Mouse (Mus musculus) MEL (cell line): Measurements from ENCODE around the gene Rnf141. TPM values are rescaled to one million over a fixed set of nuclear protein-coding genes. Genes with fewer than 3 reads are reported as not detected.

Experiments
- DNase-seq: peaks from one replicate; pipeline ENCODE4 v3.0.0; 2011; ENCODE audit warnings: low read depth, low spot score
- H3K27ac ChIP-seq: 2 replicates; pipeline ENCODE4 v1.5.1; 2012; ENCODE audit warnings: low read depth, mild to moderate bottlenecking, control low read depth, low read length, moderate library complexity; ENCODE audit not compliant: control insufficient read depth
- H3K27me3 ChIP-seq, 2 experiments: fragments of 150-350 bp in 1 of 2; sonication (generic) in 1 of 2; 2 replicates each; pipeline ENCODE4 v1.6.1; 2012; ENCODE audit warnings: low read length in 2 of 2, mild to moderate bottlenecking in 2 of 2, improper control_type of control experiment in 1 of 2, moderate library complexity in 1 of 2; ENCODE audit not compliant: insufficient read depth in 2 of 2, control insufficient read depth in 1 of 2
- H3K36me3 ChIP-seq, 2 experiments: 2 replicates each; pipeline ENCODE4 v1.6.1; 2012 to 2014; ENCODE audit warnings: low read length in 2 of 2, improper control_type of control experiment in 1 of 2, inconsistent platforms in 1 of 2, mild to moderate bottlenecking in 1 of 2; ENCODE audit not compliant: insufficient read depth in 2 of 2, control insufficient read depth in 1 of 2
- H3K4me1 ChIP-seq, 2 experiments: fragments of 150-350 bp in 1 of 2; sonication (generic) in 1 of 2; 2 replicates each; pipeline ENCODE4 v1.6.1; 2012; ENCODE audit warnings: low read length in 2 of 2, improper control_type of control experiment in 1 of 2, mild to moderate bottlenecking in 1 of 2; ENCODE audit not compliant: insufficient read depth in 2 of 2, control insufficient read depth in 1 of 2
- H3K4me3 ChIP-seq, 2 experiments: fragments of 150-350 bp in 1 of 2; sonication (generic) in 1 of 2; 2 replicates each; pipeline ENCODE4 v1.5.1; 2012; ENCODE audit warnings: low read depth in 2 of 2, low read length in 2 of 2, mild to moderate bottlenecking in 2 of 2, moderate library complexity in 2 of 2, control low read depth in 1 of 2, improper control_type of control experiment in 1 of 2; ENCODE audit not compliant: control insufficient read depth in 1 of 2, insufficient read depth in 1 of 2
- H3K79me2 ChIP-seq: 2 replicates; pipeline ENCODE4 v1.6.1; 2012; ENCODE audit warnings: mild to moderate bottlenecking, low read length, moderate library complexity; ENCODE audit not compliant: control insufficient read depth, poor library complexity, insufficient read depth
- H3K9ac ChIP-seq: 2 replicates; pipeline ENCODE4 v1.6.1; 2012; ENCODE audit warnings: low read depth, mild to moderate bottlenecking, control low read depth, low read length, moderate library complexity; ENCODE audit not compliant: control insufficient read depth, poor library complexity, severe bottlenecking
- H3K9me3 ChIP-seq: fragments of 150-350 bp; sonication (generic); replicated peaks from 2 replicates; pipeline ENCODE4 v1.6.1; 2012; ENCODE audit warnings: mild to moderate bottlenecking, low read length, improper control_type of control experiment, moderate library complexity; ENCODE audit not compliant: insufficient read depth
- CHD2 ChIP-seq: IDR thresholded peaks from 2 replicates; pipeline ENCODE4 v1.6.1; 2011; ENCODE audit warnings: low read length, improper control_type of control experiment
- ETS1 ChIP-seq: IDR thresholded peaks from 2 replicates; pipeline ENCODE4 v1.6.1; 2012; ENCODE audit warnings: low read depth, mild to moderate bottlenecking, inconsistent platforms, low read length, improper control_type of control experiment, moderate library complexity
- GABPA ChIP-seq: IDR thresholded peaks from 2 replicates; pipeline ENCODE4 v1.6.1; 2012; ENCODE audit warnings: low read depth, mild to moderate bottlenecking, inconsistent platforms, low read length, improper control_type of control experiment, moderate library complexity
- HCFC1 ChIP-seq: IDR thresholded peaks from 2 replicates; pipeline ENCODE4 v1.6.1; 2012; ENCODE audit warnings: low read depth, mild to moderate bottlenecking, inconsistent platforms, low read length, improper control_type of control experiment, moderate library complexity
- KAT2A ChIP-seq: conservative IDR thresholded peaks from 2 replicates; pipeline ENCODE4 v1.6.1; 2012; ENCODE audit warnings: low read depth, low read length, improper control_type of control experiment, inconsistent platforms
- MAX ChIP-seq: IDR thresholded peaks from 2 replicates; pipeline ENCODE4 v1.6.1; 2011; ENCODE audit warnings: low read length, improper control_type of control experiment
- MXI1 ChIP-seq: IDR thresholded peaks from 2 replicates; pipeline ENCODE4 v1.6.1; 2011; ENCODE audit warnings: mild to moderate bottlenecking, low read depth, low read length, improper control_type of control experiment
- NELFE ChIP-seq: IDR thresholded peaks from 2 replicates; pipeline ENCODE4 v1.6.1; 2011; ENCODE audit warnings: low read depth, low read length, improper control_type of control experiment
- NRF1 ChIP-seq: IDR thresholded peaks from 2 replicates; pipeline ENCODE4 v1.6.1; 2014; ENCODE audit warnings: low read depth, mild to moderate bottlenecking, inconsistent platforms, low read length, improper control_type of control experiment, moderate library complexity; ENCODE audit not compliant: poor library complexity, insufficient read depth, severe bottlenecking
- POLR2AphosphoS2 ChIP-seq: IDR thresholded peaks from 2 replicates; pipeline ENCODE4 v1.6.1; 2011; ENCODE audit warnings: low read length, improper control_type of control experiment
- TAL1 ChIP-seq: IDR thresholded peaks from 2 replicates; pipeline ENCODE4 v1.6.1; 2012; ENCODE audit warnings: mild to moderate bottlenecking, inconsistent platforms, low read length, moderate library complexity, mixed read lengths
- USF1 ChIP-seq: IDR thresholded peaks from 2 replicates; pipeline ENCODE4 v1.6.1; 2014; ENCODE audit warnings: low read depth, mild to moderate bottlenecking, inconsistent platforms, low read length, improper control_type of control experiment, moderate library complexity
- ZKSCAN1 ChIP-seq: IDR thresholded peaks from 2 replicates; pipeline ENCODE4 v1.6.1; 2012; ENCODE audit warnings: low read depth, mild to moderate bottlenecking, inconsistent platforms, low read length, improper control_type of control experiment, moderate library complexity
- ZMIZ1 ChIP-seq: IDR thresholded peaks from 2 replicates; pipeline ENCODE4 v1.6.1; 2012; ENCODE audit warnings: low read depth, mild to moderate bottlenecking, inconsistent platforms, low read length, improper control_type of control experiment, moderate library complexity
- ZNF384 ChIP-seq: IDR thresholded peaks from 2 replicates; pipeline ENCODE4 v1.6.1; 2012; ENCODE audit warnings: low read depth, mild to moderate bottlenecking, inconsistent platforms, low read length, improper control_type of control experiment
- polyA plus RNA-seq, 2 experiments: library from polyadenylated mRNA; stranded (reverse) in 1 of 2; unstranded in 1 of 2; fragments of >175 nt in 1 of 2; fragments of >200 nt in 1 of 2; gene quantifications; 2 replicates each; pipeline versions ENCODE4 v1.2.1 to v1.2.4; 2012; ENCODE audit warnings: low replicate concordance in 2 of 2, low read depth in 1 of 2; ENCODE audit not compliant: insufficient read length in 2 of 2, insufficient read depth in 1 of 2, missing spikeins in 1 of 2
- total RNA-seq: library from RNA; depleted of rRNA; stranded (reverse); fragments of 300-350 nt; gene quantifications from 2 replicates; pipeline ENCODE4 v1.2.3, GENCODE M21; 2012

Gene Rnf141
- total and polyA plus RNA-seq, 3 experiments = 18.8 to 19.7 TPM; not detected in 1

DNA sequence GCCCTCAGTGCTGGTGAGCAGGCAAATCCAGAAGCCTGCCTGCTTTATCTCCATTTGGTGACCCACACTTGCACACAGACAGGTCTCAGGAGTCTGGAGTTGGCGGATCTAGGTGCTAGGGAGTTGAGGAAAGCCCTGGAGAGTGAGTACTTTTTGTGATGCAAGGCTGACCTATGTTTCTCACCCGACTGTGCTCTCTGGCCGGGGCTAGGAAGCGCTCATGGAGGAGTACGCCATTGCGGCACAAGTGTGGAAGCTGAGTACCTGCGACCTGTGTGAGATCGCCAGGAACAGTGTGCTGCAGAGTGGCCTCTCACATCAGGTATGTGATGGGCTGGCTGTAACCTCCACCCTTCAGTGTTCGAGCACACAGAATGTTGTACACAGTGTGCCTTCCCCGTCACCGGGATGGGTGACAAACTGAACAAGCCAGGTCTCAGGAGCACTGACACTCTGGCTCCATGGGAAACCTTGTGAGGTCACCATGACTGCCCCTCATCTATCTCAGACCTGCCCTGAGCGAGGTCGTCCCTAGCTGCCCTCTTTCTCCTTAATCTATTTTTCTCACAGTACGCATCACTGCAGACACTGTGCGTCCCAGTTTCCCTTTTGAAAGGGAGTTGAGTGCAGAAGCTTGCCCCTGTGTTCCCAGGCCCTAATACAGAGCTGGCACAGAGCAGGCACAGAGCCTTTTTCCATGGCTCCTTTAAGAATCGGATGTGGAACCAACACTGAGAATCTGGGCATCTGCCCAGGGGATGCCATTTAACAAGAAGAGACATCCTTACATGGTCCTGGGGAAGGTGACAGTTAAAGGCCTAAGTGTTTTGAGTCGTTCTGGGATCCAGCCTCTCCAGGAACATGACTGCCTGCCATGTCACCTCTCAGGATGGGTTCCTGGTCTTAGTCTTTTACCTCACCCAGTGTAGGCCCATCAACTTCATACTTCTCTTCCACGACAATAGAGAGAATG, 34.4 kb downstream of the Rnf141 start:
- H3K9ac ChIP-seq = no peak overlapping the region
- H3K4me3 ChIP-seq = no peak overlapping the region
- H3K9me3 ChIP-seq = no peaks in the 10 kb centered on the region
- H3K27me3 ChIP-seq = no peaks in the 10 kb centered on the region
- peaks cover 0 to 3% of the 10 kb centered on the region in 2 experiments; a peak in 1 of 4 replicates for H3K36me3 ChIP-seq
- H3K27ac ChIP-seq = no peak overlapping the region
- TF ChIP-seq POLR2AphosphoS2 = 0 out of 2 replicates have a peak, but pooled peaks have one; percentile 10
- no peak for TF ChIP-seq NELFE
- no peak for DNase-seq
- H3K4me1 ChIP-seq = no peaks in the 10 kb centered on the region
- H3K79me2 ChIP-seq = no peaks in the 10 kb centered on the region

- Histone ChIP-seq H3K4me1 (no peaks in the 10 kb centered on the region), H3K4me3 (no peak overlapping the region), H3K79me2 (no peaks in the 10 kb centered on the region), H3K27me3 (no peaks in the 10 kb centered on the region), H3K36me3 (peaks cover 0 to 3% of the 10 kb centered on the region in 2 experiments; a peak in 1 of 4 replicates), H3K27ac (no peak overlapping the region), H3K9me3 (no peaks in the 10 kb centered on the region), H3K9ac (no peak overlapping the region)
- no peak for DNase-seq
- no peak for TF ChIP-seq TAL1
- no peak for TF ChIP-seq ZKSCAN1
- TF ChIP-seq NRF1 = no peak
- TF ChIP-seq CHD2 = no peak
- TF ChIP-seq MXI1 = no peak
- no peak for TF ChIP-seq KAT2A
- TF ChIP-seq ZMIZ1 = no peak
- TF ChIP-seq USF1 = no peak
- TF ChIP-seq ETS1 = no peak
- TF ChIP-seq ZNF384 = no peak
Observed at GRCm38 (mm10) chr7:110808962-110809361, 35.3 kb downstream of the Rnf141 start.

GRCm38 (mm10) chr7:110807460-110808030, 36.7 kb downstream of the Rnf141 start:
- H3K9me3 ChIP-seq = no peaks in the 10 kb centered on the region
- H3K9ac ChIP-seq = no peak overlapping the region
- H3K79me2 ChIP-seq = no peaks in the 10 kb centered on the region
- no peak for DNase-seq
- H3K36me3 ChIP-seq = peaks cover 0 to 3% of the 10 kb centered on the region in 2 experiments; a peak in 1 of 4 replicates
- H3K4me3 ChIP-seq = no peak overlapping the region
- TF ChIP-seq MAX = no peak
- TF ChIP-seq MXI1 = no peak
- no peak for TF ChIP-seq GABPA
- no peak for TF ChIP-seq HCFC1
- TF ChIP-seq POLR2AphosphoS2 = no peak
- TF ChIP-seq KAT2A = no peak
- H3K27me3 ChIP-seq = no peaks in the 10 kb centered on the region
- no peaks in the 10 kb centered on the region for H3K4me1 ChIP-seq
- no peak overlapping the region for H3K27ac ChIP-seq
